In the genomic region with DNA sequence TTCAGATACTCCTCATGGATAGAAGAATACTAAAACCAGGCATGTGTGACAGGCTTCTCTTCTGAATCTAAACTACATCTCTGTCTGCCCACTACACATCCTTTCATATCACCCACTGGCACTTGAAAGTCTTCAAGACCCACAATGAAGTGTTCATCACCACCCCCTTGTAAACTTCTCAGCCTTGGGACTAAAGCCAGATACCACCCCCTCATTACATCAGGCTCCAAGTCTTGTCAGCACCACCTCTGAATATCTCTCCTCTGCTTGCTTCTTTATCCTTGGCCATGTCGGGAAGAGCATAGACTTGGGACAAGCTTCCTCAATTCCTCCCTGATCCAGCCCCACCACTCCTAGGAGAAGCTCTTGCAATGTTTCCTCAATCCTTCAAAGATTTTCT, we compare ENCODE assay signal across 23 mouse cellular contexts.
A peak's percentile ranks its signal among the peaks of the same experiment; 100 is the strongest.
DNase-seq lines count a peak whose midpoint lies in the region; ATAC-seq lines count a peak whose summit lies in the region.
"Had no signal": no experiment of that assay in that cellular context is flagged by ENCODE, and none has a peak within 500 bp of the region (broad histone marks: within the 10 kb centered on the region; RNA-seq: fewer than 3 reads in every experiment).

No protein-coding gene starts in this region.

- ATAC-seq in frontal cortex, adult (ENCODE audit: low TSS enrichment): peak; percentile 64
- ATAC-seq: activated CD4-positive, CD25-positive, alpha-beta regulatory T cell, adult 4 months; forebrain, embryonic 14.5 days; forebrain, postnatal 0 days; hindbrain, postnatal 0 days; inflammation-experienced regulatory T-cells, adult 6 months had no signal

- no peak for DNase-seq in frontal cortex, postnatal 14 days (ENCODE audit: low spot score in 2 of 2)
- DNase-seq in left cerebral cortex, adult 18-20 months (ENCODE audit: low spot score in 2 of 2): peak; percentile 61 to 69
- no peak for DNase-seq in left cerebral cortex, postnatal 10 days (ENCODE audit: extremely low spot score in 1 of 2, low spot score in 2 of 2)
- peak; percentile 68 to 70 for DNase-seq in right cerebral cortex, adult 2 months (ENCODE audit: low spot score in 2 of 2)
- no peak for DNase-seq in right cerebral cortex, postnatal 10 days (ENCODE audit: low spot score in 2 of 2)
- peak; percentile 80 for DNase-seq in telencephalon, adult 2 months (ENCODE audit: low read depth, low spot score)
- DNase-seq in cerebellum, postnatal 10 days: no peak
- DNase-seq: adrenal gland, adult 8-10 months; adrenal gland, postnatal 25 days; cerebellum, adult 18-20 months; cerebellum, adult 9-10 months; cerebellum, postnatal 25 days; forebrain, postnatal 0 days; gastrocnemius, adult 2 months; gastrocnemius, postnatal 14 days; heart, adult 11 months; heart, postnatal 10 days; heart, postnatal 36 days had no signal

- intact Hi-C loops in left cerebral cortex, postnatal 10 days (cut with DNase I): no loop called here

Comparison
In these comparisons a context has a peak if more than half of its experiments do, and no peak if none do; other contexts are left out.
1. DNase-seq: peak in left cerebral cortex, adult 18-20 months (2 of 2), right cerebral cortex, adult 2 months (2 of 2) and telencephalon, adult 2 months (single experiment); none in frontal cortex, postnatal 14 days (0 of 2), left cerebral cortex, postnatal 10 days (0 of 2), right cerebral cortex, postnatal 10 days (0 of 2) and cerebellum, postnatal 10 days (0 of 2).